Mouse (Mus musculus): ENCODE data around the gene Cybc1. TPM values are rescaled to one million over a fixed set of nuclear protein-coding genes. Genes with fewer than 3 reads are reported as not detected.

Gene Cybc1
- polyA plus RNA-seq, 1 experiment = 8.7 TPM

- Histone ChIP-seq H3K4me1 (ENCODE audit: control insufficient read depth, insufficient read depth, low read length) (peaks cover 8% of the 10 kb centered on the region), H3K4me3 (ENCODE audit: control insufficient read depth, low read depth, low read length) (peak within 1 kb of the TSS; percentile 85), H3K36me3 (ENCODE audit: control insufficient read depth, insufficient read depth, low read length) (no peaks in the 10 kb centered on the region), H3K27me3 (ENCODE audit: control insufficient read depth, insufficient read depth, low read length) (no peaks in the 10 kb centered on the region), H3K27ac (ENCODE audit: control insufficient read depth, insufficient read depth, low read depth, low read length) (peak within 1 kb of the TSS; percentile 51)
- TF ChIP-seq POLR2A (IDR thresholded peaks at IDR 0.05; ENCODE audit: control insufficient read depth, low read depth, low read length) (peak; percentile 36), CTCF (IDR thresholded peaks at IDR 0.05; ENCODE audit: control insufficient read depth, insufficient read depth, insufficient replicate concordance, low read depth, low read length) (no peak)
Observed at GRCm38 (mm10) chr11:121204161-121205006, 24.7 kb downstream of the Cybc1 start, which contains the start of the genes Hexdc and Ogfod3. Gene Hexdc (plus strand): TSS chr11:121204433. Gene Ogfod3 (minus strand): TSS chr11:121204711.

- no peaks in the 10 kb centered on the region for H3K36me3 ChIP-seq (ENCODE audit: control insufficient read depth, insufficient read depth, low read length)
- H3K4me3 ChIP-seq (ENCODE audit: control insufficient read depth, low read depth, low read length) = peak overlapping the region; percentile 85
- H3K27me3 ChIP-seq (ENCODE audit: control insufficient read depth, insufficient read depth, low read length) = no peaks in the 10 kb centered on the region
- TF ChIP-seq POLR2A (IDR thresholded peaks at IDR 0.05; ENCODE audit: control insufficient read depth, low read depth, low read length) (no peak), CTCF (IDR thresholded peaks at IDR 0.05; ENCODE audit: control insufficient read depth, insufficient read depth, insufficient replicate concordance, low read depth, low read length) (no peak)
- no peak overlapping the region for H3K27ac ChIP-seq (ENCODE audit: control insufficient read depth, insufficient read depth, low read depth, low read length)
- H3K4me1 ChIP-seq (ENCODE audit: control insufficient read depth, insufficient read depth, low read length) = peaks cover 8% of the 10 kb centered on the region
Observed at GRCm38 (mm10) chr11:121203859-121204160, 25.3 kb downstream of the Cybc1 start.

- peaks cover 8% of the 10 kb centered on the region for H3K4me1 ChIP-seq (ENCODE audit: control insufficient read depth, insufficient read depth, low read length)
- no peak overlapping the region for H3K4me3 ChIP-seq (ENCODE audit: control insufficient read depth, low read depth, low read length)
- TF ChIP-seq CTCF (IDR thresholded peaks at IDR 0.05; ENCODE audit: control insufficient read depth, insufficient read depth, insufficient replicate concordance, low read depth, low read length) (peak; percentile 42; the same call in 1 of the 2 replicates), POLR2A (IDR thresholded peaks at IDR 0.05; ENCODE audit: control insufficient read depth, low read depth, low read length) (no peak)
- H3K27me3 ChIP-seq (ENCODE audit: control insufficient read depth, insufficient read depth, low read length) = no peaks in the 10 kb centered on the region
- H3K27ac ChIP-seq (ENCODE audit: control insufficient read depth, insufficient read depth, low read depth, low read length) = no peak overlapping the region
- no peaks in the 10 kb centered on the region for H3K36me3 ChIP-seq (ENCODE audit: control insufficient read depth, insufficient read depth, low read length)
Observed at GRCm38 (mm10) chr11:121201436-121202198, 27.5 kb downstream of the Cybc1 start.

- Histone ChIP-seq H3K4me3 (ENCODE audit: control insufficient read depth, low read depth, low read length) (no peak overlapping the region), H3K36me3 (ENCODE audit: control insufficient read depth, insufficient read depth, low read length) (no peaks in the 10 kb centered on the region), H3K27me3 (ENCODE audit: control insufficient read depth, insufficient read depth, low read length) (no peaks in the 10 kb centered on the region), H3K27ac (ENCODE audit: control insufficient read depth, insufficient read depth, low read depth, low read length) (no peak overlapping the region), H3K4me1 (ENCODE audit: control insufficient read depth, insufficient read depth, low read length) (peaks cover 8% of the 10 kb centered on the region)
- TF ChIP-seq POLR2A (IDR thresholded peaks at IDR 0.05; ENCODE audit: control insufficient read depth, low read depth, low read length) (no peak), CTCF (IDR thresholded peaks at IDR 0.05; ENCODE audit: control insufficient read depth, insufficient read depth, insufficient replicate concordance, low read depth, low read length) (no peak)
Observed at GRCm38 (mm10) chr11:121200781-121201180, 28.3 kb downstream of the Cybc1 start.

GRCm38 (mm10) chr11:121199851-121200250, 29.3 kb downstream of the Cybc1 start:
- Histone ChIP-seq H3K4me1 (ENCODE audit: control insufficient read depth, insufficient read depth, low read length) (peaks cover 7% of the 10 kb centered on the region), H3K4me3 (ENCODE audit: control insufficient read depth, low read depth, low read length) (no peak overlapping the region), H3K36me3 (ENCODE audit: control insufficient read depth, insufficient read depth, low read length) (no peaks in the 10 kb centered on the region), H3K27me3 (ENCODE audit: control insufficient read depth, insufficient read depth, low read length) (no peaks in the 10 kb centered on the region), H3K27ac (ENCODE audit: control insufficient read depth, insufficient read depth, low read depth, low read length) (no peak overlapping the region)
- TF ChIP-seq POLR2A (IDR thresholded peaks at IDR 0.05; ENCODE audit: control insufficient read depth, low read depth, low read length) (no peak), CTCF (IDR thresholded peaks at IDR 0.05; ENCODE audit: control insufficient read depth, insufficient read depth, insufficient replicate concordance, low read depth, low read length) (no peak)

GRCm38 (mm10) chr11:121198622-121199021, 30.5 kb downstream of the Cybc1 start:
- Histone ChIP-seq H3K4me1 (ENCODE audit: control insufficient read depth, insufficient read depth, low read length) (no peaks in the 10 kb centered on the region; the same call in 1 of the 2 replicates), H3K4me3 (ENCODE audit: control insufficient read depth, low read depth, low read length) (no peak overlapping the region), H3K36me3 (ENCODE audit: control insufficient read depth, insufficient read depth, low read length) (no peaks in the 10 kb centered on the region), H3K27ac (ENCODE audit: control insufficient read depth, insufficient read depth, low read depth, low read length) (no peak overlapping the region), H3K27me3 (ENCODE audit: control insufficient read depth, insufficient read depth, low read length) (no peaks in the 10 kb centered on the region)
- TF ChIP-seq POLR2A (IDR thresholded peaks at IDR 0.05; ENCODE audit: control insufficient read depth, low read depth, low read length) (no peak), CTCF (IDR thresholded peaks at IDR 0.05; ENCODE audit: control insufficient read depth, insufficient read depth, insufficient replicate concordance, low read depth, low read length) (no peak)

GRCm38 (mm10) chr11:121193415-121193814, 35.7 kb downstream of the Cybc1 start:
- TF ChIP-seq POLR2A (IDR thresholded peaks at IDR 0.05; ENCODE audit: control insufficient read depth, low read depth, low read length) (no peak), CTCF (IDR thresholded peaks at IDR 0.05; ENCODE audit: control insufficient read depth, insufficient read depth, insufficient replicate concordance, low read depth, low read length) (no peak)
- Histone ChIP-seq H3K27me3 (ENCODE audit: control insufficient read depth, insufficient read depth, low read length) (no peaks in the 10 kb centered on the region), H3K4me1 (ENCODE audit: control insufficient read depth, insufficient read depth, low read length) (no peaks in the 10 kb centered on the region), H3K27ac (ENCODE audit: control insufficient read depth, insufficient read depth, low read depth, low read length) (no peak overlapping the region), H3K36me3 (ENCODE audit: control insufficient read depth, insufficient read depth, low read length) (no peaks in the 10 kb centered on the region), H3K4me3 (ENCODE audit: control insufficient read depth, low read depth, low read length) (no peak overlapping the region)

Data from testis, adult 2 months (tissue).